Mouse (Mus musculus) spleen, adult 12 weeks (tissue): ENCODE measurements at regions not wholly inside any gene's neighbourhood (a gene's known extent, or its start where the extent isn't known, plus 50 kb on each side); places are given as distances from the start of the nearest gene placed in this dataset.

ENCODE experiments used
- DNase-seq: peaks from one replicate; pipeline ENCODE4 v3.0.0; 2022; ENCODE audit warnings: low spot score

DNA sequence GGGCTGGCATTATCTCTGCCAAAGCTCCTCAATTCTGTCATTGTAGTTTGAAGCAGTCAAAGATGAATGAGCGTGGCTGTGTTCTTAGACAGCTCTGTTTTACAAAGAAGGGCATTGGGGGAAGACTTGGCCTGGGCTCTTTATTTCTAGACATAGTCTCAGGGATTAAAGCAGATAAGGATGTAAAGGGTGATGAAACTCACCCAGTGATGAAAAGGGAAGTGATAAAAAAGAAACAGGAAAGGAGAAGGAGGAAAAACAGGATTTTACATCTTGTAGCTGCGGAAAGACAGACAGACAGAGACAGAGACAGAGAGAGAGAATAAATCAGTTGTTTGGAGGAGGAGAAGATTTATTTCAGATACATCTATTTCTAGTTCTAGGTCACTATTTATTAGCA, 95.5 kb upstream of the Chl1 start:
- DNase-seq: no peak

DNA sequence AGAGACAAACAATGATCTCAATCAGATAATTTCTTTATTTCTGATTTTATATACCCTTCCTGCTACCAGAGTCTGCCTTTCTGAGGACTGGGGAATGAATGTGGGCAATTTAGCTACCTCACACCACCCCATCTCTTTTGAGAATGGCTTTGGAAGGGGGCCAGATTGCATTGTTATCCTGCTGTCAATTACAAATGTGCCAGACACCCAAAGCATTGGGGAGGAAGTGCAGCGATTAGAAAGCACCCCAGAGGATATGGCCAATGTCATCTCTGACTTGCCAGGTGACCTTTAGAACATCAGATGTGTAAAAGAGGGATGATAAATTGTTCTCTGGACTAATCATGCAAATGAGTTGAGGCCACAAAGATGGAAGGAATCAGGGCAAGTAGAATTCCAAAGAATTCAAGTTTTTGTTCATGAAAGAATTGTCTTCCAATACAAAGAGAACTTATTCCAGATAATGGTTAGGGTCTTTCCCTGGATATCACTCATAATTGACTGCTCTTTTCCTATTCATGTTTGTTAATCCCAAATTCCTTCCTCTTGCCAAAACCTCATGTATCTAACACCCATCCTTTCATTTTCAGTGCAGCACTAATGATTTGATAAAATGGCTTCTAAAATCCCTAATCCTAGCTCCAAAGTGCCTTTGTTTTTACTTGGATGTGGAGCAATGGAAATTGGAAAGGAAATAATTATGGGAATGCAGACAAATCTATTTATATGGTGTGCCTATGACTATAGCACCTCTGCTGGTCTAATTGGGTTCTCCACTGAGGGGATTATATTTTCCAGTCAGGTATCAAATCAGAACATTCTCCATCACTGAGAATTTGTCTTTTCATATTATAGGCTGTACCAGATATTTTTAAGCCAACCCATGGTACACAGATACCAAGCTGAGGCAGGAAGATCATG, 89.1 kb upstream of the Chl1 start:
- no peak for DNase-seq

DNA sequence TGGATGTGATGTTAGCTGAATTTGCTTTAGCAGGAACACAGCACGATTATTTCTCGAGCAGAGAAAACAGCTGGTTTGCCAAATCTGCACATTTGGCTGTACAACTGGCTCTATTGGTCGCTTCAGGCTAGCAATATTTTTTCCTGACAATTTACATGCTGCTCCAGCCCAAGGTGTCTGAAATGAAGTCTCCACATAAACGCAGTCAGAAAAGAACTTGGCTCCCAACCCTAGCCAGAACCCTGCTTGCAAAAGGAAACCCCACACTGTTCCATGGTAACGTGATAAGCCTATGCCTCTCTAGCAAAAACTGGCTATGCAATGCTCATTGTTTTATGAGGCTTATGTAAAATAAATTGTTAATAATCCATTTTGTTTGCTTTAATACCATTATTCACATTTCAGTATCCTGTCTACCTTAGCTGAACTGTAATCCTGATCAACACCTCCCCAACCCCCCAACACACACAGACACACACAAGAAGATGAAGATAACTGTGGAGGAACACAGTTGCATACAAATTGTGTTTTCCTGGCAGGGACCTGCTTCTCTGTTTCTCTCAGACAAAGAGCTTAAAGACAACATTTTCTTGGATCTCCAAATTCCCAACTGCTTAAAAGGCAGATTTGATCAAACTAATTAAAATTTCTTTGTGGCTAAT, 79.3 kb upstream of the Chl1 start:
- no peak for DNase-seq

DNA sequence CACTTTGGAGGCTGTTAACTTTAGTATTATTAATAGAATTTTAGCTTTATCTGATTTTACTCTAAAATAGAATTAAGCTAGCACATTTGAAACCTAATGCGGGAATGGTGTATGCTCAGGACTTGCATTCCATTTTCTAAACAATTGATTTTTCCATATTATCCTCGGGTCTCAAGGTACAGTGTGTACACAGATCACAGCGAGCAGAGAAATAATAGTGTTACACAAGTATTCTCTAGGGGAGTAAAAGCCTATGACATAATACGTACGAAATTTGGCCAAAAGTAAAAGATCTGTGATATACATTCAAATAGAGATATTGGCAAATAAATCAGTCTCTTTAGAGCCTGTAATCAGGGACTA, 78.8 kb upstream of the Chl1 start:
- DNase-seq: no peak
